Mouse (Mus musculus): ENCODE data around the gene Plpp3.

DNA sequence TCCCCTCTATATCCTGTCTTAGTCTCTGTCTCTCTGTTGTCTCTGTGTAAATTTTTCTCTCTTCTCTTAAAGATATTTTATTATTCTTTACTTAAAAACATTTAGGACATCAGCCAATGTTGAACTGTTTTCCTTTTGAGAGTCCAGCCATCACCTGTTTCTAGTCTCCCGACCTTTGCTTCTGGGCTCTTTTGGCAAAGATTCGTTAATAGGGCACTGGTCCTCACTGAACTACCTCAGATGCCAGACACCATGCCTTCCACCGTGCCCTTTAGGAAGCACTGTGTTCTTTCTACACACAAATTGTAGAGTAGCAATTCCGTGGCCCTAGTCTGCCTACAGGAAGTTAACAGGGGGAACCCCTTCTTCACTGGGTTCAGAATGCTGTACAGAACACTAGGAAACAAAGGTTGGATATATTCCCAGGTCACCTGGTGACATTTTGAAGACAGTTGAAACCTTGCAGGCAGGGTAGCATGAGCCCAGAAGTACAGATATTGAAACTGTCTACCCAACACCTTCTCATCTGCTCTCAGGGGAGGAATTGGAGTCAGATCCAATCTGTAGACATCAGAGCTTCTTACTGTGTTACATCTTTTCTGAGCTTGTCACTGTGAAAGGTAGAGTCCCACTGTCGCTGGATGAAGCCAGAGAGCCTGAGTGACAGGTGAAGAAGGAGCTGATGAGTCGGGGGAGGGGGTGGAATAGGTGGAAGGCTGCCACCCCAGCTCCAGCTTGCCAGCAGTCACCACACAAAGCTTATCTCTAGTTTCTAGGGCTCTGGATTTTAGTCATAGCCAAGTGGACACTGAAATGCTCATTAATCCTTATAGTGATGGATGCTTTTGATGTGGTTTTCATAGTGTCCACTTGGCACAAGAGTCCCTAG, 96.5 kb downstream of the Plpp3 start:
- TF ChIP-seq NRF1 (IDR thresholded peaks at IDR 0.05; ENCODE audit: insufficient read depth, low read depth, low read length, poor library complexity, severe bottlenecking) (no peak), CTCF (IDR thresholded peaks at IDR 0.05 in 2 of 3, conservative IDR thresholded peaks at IDR 0.05 in 1 of 3; ENCODE audit: control insufficient read depth in 1 of 3, insufficient read depth in 1 of 3, low read depth in 2 of 3, low read length in 3 of 3, poor library complexity in 1 of 3, severe bottlenecking in 1 of 3) (no peak), ZC3H11A (IDR thresholded peaks at IDR 0.05; ENCODE audit: low read depth, low read length) (no peak), POLR2A (IDR thresholded peaks at IDR 0.05; ENCODE audit: control insufficient read depth in 1 of 2, insufficient read depth in 1 of 2, low read depth in 1 of 2, low read length in 2 of 2, poor library complexity in 1 of 2) (no peak), JUND (IDR thresholded peaks at IDR 0.05; ENCODE audit: low read depth, low read length) (no peak), EP300 (IDR thresholded peaks at IDR 0.05; ENCODE audit: low read depth in 1 of 2, low read length in 2 of 2) (no peak), HCFC1 (IDR thresholded peaks at IDR 0.05; ENCODE audit: low read depth, low read length) (no peak), GATA1 (IDR thresholded peaks at IDR 0.05; ENCODE audit: low read depth, low read length) (no peak), TCF12 (IDR thresholded peaks at IDR 0.05; ENCODE audit: low read depth, low read length) (no peak), E2F4 (IDR thresholded peaks at IDR 0.05; ENCODE audit: borderline replicate concordance, low read depth, low read length) (no peak), ZMIZ1 (IDR thresholded peaks at IDR 0.05; ENCODE audit: low read depth, low read length) (no peak), MAFK (IDR thresholded peaks at IDR 0.05; ENCODE audit: borderline replicate concordance, low read depth, low read length) (no peak), SIN3A (IDR thresholded peaks at IDR 0.05; ENCODE audit: low read length) (no peak)
